Mouse (Mus musculus): ENCODE data around the gene Arid5b.

Arid5b gene

DNA sequence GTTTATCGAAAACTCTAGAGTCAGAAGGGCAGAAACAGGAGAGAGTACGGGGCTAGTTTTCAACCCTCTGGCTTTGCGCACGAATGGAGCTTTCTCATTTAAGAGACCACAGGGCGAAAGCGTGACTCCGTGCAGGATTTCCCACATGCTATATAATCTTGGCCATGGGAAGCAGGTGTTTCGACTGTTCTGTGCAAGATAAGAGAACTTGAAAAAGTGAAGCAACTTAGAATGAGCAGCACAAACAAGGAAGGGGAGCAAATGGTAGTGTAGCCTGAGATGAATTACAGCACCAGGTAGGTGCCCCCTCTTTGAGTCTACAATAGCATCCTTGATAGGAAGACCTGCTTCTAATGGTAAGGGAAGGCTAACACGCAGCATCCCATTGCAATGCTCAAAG is 118.8 kb downstream of the Arid5b start:
- no peak for DNase-seq

DNA sequence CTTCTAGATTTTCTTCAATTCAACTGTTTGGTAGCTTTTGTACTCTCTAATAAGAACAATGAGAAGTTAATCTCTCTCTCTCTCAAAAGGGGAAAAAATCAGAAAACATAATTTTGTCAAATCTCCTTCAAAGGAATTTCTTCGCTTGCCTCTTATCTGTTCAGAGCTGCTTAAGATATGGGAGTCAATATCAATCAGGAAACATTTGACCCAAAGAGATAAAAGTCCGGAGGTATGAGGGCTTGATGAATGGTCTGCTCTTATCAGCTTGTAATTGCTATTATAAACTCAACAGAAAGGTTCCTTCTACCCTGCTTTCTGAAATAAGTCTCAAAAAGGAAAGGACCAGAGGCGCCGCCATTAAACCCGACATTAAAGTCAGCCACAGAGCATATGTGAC is 120.0 kb downstream of the Arid5b start:
- no peak for DNase-seq

DNA sequence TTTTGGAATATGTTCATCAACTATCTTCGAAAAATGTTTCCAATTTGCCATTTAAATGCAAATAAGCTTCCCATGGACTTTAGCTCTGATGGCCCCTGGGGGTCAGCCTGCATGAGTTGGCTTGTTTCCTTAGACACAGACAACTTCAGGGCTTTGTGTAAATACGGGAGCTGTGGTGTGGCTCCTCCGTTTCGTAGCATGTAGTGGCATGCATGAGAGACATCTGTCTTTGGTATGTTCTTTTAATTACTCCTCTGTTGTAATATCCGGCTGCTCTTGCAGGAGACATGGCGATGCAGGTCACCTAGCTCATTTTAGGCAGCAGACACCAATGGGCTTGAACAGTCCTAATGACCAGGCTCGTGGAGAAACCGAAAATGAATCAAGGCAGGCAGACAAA is 121.0 kb downstream of the Arid5b start:
- no peak for DNase-seq

- no peak for DNase-seq
Observed at GRCm38 (mm10) chr10:68156646-68157245, 121.8 kb downstream of the Arid5b start.

DNA sequence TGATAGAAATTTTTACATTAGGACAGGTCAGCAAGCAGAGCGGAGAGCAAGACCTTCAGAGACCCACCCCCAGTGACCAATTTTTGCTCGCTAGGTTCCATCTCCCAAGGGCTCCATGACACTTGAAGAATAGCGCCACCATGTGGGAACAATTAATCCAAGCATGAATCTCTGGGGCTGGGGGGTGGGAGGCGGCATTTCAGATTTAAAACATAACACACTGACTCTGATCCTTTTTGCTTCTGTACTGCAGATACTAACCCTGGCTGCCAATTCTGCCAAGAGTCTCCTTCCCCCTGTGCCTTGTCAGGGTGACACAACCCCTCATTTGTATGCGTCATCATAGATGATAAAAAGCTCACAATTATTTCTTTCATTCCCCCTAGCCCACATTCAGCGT is 122.4 kb downstream of the Arid5b start:
- no peak for DNase-seq

DNA sequence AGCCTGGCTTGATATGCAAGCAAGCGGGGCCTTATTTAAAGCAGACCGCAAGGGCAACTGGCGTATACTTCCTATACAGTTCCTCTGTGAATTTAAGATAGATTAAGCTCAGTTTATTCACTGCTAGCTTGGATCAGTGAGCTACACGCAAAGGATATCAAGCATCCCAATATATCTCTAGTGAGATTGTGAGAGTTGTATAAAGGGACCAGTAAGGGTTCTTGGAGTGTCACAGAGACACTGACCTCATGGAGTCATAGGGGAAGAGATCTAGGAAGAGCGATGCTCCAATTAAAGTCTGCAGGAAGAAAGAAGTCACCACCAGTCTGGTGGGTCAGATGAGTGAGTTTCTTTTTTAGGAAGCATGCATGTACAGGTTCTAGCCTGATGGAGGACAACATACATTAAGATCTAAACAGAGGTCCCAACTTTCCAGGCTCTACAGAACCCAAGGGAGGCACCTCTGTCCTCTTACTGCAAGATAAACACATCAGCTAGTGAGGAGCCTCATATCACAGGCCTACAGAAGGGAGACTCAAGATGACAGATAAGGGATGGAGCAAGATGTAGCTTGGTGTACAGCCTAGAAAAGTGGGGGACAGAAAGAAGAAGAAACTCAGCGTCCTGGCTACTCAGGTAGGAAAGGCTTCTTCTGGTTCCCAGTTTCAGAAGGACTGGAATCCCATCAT is 123.0 kb downstream of the Arid5b start:
- no peak for DNase-seq

GRCm38 (mm10) chr10:68154046-68154765 is 124.3 kb downstream of the Arid5b start:
- no peak for DNase-seq

DNA sequence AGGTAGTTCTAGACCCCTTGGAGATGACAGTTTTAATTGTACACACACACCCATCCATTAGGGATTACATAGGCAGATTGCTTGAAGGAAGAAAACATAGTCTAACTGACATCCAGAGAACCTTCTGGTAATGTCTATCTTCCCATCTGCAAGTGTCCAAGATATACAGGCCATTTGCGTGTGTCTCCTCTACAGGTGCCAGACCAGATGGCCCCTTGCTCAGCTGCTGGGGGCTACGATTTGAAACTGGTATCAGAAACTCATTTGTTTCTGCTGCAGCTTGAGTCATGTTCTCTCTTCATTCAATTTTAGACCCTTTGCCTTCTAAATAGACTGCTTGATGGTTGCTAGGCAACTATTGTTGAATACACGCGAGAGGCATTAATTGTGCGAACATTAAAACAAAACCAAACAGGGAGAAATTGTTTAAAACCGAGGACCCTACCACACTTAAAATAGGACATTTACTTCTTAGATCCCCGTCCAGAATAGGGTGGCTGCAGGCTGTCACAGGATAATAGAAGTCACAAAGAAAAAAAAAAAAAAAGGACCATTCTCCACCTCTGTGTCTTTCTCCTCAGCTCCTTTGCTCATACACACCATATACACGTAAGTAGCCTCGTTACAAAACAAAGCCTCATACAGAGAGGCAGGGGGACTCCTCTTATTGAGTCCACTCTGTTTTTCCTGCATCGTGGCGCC is 125.0 kb downstream of the Arid5b start:
- no peak for DNase-seq

GRCm38 (mm10) chr10:68148495-68148894 is 130.0 kb downstream of the Arid5b start:
- DNase-seq = no peak

GRCm38 (mm10) chr10:68147730-68148129 is 130.8 kb downstream of the Arid5b start:
- no peak for DNase-seq

DNA sequence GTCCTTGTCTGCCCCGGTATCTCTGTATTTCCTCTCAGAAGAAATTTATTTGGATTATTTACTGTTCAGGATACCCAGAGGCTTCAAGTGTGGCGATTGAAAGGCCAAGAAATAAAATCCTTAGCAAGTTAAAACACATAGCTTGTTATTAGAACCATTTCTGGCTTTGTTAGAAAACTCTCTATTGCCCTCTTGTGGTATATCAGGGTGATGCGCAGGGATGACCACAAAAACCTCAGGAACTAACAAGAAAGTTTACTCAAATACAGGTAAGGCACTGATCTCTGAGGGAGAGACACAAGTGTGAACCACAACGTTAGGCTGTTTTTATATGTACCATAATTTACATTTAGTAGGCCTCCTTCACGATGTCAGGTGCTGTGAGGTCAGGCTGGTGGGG is 131.7 kb downstream of the Arid5b start:
- no peak for DNase-seq

DNA sequence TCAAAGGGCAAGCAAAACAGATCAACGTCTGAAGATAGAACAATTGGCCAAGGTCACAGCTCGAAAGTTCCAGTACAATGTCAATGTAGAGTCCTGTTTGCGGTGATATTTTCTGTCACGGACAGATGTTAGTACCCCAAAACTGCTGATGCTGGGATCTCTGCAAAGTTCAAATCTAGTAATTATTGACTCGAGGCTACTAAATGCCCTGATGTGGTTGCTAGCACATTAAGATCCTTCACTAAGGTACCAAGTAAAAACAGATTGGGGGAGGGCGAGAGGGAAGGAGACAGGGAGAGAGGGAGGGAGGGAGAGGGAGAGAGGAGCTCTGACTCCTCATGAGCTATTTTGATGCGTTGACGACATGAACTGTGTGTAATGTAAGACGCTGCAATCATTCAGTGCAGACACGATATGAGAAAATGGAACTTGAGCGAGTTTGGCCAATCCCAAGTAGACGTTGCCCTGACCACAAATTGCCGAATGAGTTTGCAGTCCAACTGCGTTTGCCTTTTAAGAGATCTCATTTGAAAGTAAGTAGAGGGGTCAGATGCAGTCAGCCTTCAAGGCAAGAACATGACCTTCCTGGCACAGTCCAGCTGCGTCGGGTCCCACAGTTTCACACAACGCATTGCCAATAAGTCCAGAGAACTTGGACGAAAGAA is 133.1 kb downstream of the Arid5b start:
- DNase-seq = no peak

- DNase-seq = no peak
Observed at GRCm38 (mm10) chr10:68142501-68142900, 136.0 kb downstream of the Arid5b start.

GRCm38 (mm10) chr10:68141567-68141966 is 137.0 kb downstream of the Arid5b start:
- DNase-seq = no peak

GRCm38 (mm10) chr10:68140871-68141270 is 137.7 kb downstream of the Arid5b start:
- no peak for DNase-seq

GRCm38 (mm10) chr10:68140306-68140705 is 138.2 kb downstream of the Arid5b start:
- DNase-seq = no peak

DNA sequence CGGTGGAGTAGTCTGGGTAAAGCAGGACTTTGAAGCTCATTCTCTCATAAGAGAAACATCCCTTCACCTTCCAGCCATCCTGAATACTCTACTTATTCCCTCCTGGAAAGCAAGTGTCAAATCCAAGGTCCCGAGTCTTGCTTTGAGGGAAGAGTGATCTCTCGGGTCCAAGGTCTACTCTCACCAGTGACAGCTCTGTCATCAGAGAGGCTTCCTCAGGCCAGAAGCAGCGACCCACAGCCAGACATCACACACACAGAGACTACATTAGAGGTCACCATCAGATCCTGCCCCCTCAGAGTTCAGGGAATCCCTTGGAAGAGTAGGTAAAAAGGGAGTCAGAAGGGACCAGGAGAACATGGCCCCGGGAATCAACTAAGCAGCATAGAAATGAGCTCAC is 140.4 kb downstream of the Arid5b start:
- no peak for DNase-seq

DNA sequence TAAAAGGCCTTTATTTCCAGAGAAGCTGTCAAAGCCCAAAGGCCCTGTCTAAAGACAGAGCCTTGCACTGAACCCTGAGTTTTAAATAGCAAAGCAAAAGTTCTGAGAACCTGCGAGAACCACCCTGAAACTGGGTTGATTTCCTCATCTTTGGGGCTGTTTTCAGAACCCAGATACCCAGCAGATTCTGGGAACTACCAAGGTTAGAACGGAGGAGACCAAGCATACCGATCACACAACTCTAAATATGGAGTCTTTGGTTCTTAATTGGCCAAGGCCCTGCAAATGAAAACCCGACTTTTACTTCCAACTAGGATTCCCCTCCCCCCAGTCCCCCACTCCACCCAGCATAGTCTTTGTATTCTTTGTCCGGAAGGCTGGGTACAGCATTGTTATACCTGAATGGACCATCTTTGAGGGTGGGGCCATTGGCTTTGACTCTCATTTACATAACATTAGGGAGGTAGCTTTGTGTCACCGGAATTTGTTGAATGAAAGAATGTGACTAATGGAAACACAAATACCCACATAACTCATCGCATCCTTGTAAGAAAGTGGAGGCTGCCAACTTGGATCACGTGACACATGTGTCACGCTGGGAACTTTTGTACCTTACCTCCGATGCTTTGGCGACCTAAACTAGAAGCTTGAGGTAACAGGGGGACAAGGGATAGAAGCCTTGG is 141.2 kb downstream of the Arid5b start:
- DNase-seq = no peak

DNA sequence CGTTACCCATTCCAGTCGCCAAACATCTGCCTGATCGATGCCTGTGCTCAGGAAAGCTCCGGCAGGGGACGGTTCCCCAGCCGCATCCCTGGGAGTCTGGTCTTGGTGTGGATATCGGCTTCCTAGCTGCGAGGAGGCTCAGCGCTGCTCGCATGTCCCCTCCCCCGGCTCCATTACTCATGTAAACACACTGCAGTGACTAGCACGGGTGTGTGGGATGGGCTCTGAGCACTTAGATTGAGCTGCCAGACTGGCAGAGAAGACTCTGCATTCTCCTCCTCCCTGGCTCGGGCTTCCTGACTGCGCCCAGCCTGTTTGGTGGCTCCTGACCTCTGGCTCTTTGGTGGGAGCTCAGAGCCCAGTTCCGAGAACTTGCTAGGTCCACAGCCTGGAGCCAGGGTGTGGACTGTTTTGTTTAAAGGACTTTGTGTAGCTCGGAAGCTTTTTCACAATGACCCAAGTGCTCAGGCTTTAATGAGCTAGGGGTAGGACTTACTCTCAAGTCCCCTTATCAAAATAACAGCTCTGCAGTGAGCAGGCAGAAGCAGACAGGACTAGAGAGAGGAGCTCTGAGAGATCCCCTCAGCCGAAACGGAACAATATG is 142.0 kb downstream of the Arid5b start:
- peak; percentile 67 for DNase-seq

- no peak for DNase-seq
Observed at GRCm38 (mm10) chr10:68136051-68136450, 142.5 kb downstream of the Arid5b start.

DNA sequence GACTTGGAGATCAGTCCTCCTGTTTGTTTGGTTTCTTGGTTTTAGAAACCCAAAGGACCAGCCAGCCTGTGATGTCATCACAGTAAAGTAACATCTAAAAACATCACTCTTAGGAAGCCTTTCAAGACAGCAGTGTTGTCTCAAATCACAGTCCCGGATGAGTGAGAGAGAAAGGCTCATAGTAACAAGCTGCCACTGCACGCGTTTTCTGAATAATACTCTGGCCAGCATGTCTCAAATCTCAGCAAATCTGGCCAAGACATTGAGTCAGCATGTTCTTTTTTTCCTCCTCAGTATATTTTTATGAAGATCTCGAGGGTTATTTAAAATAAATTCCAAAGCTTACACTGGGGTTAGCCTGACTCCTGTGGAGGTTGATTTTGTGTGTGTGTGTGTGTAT is 143.1 kb downstream of the Arid5b start:
- no peak for DNase-seq

DNA sequence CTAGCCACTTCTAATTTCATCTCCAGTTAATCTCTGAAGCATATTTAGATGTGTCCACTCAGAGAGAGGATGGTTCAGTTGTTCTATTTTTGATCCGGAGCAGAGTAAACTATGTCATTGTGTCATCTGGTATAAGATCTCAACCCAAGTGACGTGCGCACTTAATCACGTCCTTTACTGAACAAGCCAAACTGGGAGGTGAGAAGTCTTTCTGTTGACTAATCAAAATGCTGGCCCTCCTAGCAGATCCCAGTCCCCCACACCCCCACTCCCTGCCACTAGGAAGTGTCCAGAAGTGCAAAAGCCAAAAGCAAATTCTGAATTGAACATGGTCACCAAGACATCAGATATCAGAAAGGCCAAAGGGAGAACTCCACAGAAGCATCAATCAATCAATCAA is 144.0 kb downstream of the Arid5b start:
- no peak for DNase-seq
